Mouse (Mus musculus): Measurements from ENCODE around the gene Slc26a9. TPM values are rescaled to one million over a fixed set of nuclear protein-coding genes. Genes with fewer than 3 reads are reported as not detected.

The Slc26a9 gene
- polyA plus RNA-seq (2015; fragmentation: Illumina TruSeq; extraction: RNeasy Lipid Tissue Mini Kit (QIAGEN cat#74804); ENCODE audit: low read depth, low replicate concordance), result not detected

GRCm38 (mm10) chr1:131743868-131744464, at the start of gene Slc26a9:
Gene Slc26a9, plus strand, starts transcription at chr1:131744022.

DNA sequence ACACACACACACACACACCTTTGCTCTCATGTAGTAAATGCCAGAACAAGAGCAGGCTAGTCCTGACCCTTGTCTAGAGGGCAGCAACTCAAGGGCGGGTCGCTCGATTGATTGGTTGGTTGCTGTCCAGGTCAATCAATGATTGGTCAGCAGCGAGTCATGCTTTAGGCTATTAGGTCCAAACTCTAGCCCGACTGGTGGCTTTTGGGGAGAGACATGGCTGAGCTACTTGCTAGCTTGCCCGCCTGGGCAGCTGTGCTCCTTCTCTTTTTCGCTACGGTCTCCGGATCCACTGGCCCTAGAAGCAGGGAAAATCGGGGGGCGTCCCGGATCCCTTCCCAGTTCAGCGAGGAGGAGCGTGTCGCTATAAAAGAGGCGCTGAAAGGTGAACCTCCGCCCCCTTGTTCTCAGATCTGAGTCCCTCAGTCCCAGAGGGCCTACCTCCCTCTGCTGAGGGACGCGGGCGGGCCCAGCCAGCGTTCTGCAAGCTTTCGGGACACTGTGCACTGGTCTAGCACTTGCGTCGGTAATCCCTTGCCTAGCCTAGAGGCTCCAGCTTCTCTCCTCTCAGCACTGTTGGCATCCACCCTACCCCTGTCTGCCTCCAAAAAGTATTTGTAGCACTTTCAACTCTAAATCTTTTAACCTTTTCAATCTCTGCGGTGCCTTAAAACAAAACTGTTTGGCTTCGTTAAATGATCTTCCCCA, 53.5 kb downstream of the Slc26a9 start, which contains the start of gene Pm20d1:
TSS of gene Pm20d1 (plus strand) at position 180 of the 708 bp plus-strand sequence.

Other genes with a start within 250 kb of the Slc26a9 start
- 40.6 TPM for gene Srgap2, start 216.7 kb upstream of the Slc26a9 start, polyA plus RNA-seq (2015; fragmentation: Illumina TruSeq; extraction: RNeasy Lipid Tissue Mini Kit (QIAGEN cat#74804); ENCODE audit: low read depth, low replicate concordance)
- gene Fam72a, start 216.1 kb upstream of the Slc26a9 start, polyA plus RNA-seq (2015; fragmentation: Illumina TruSeq; extraction: RNeasy Lipid Tissue Mini Kit (QIAGEN cat#74804); ENCODE audit: low read depth, low replicate concordance), result 1.4 TPM
- gene Avpr1b, start 144.8 kb upstream of the Slc26a9 start, polyA plus RNA-seq (2015; fragmentation: Illumina TruSeq; extraction: RNeasy Lipid Tissue Mini Kit (QIAGEN cat#74804); ENCODE audit: low read depth, low replicate concordance), result not detected
- gene Ctse, start 105.7 kb upstream of the Slc26a9 start, polyA plus RNA-seq (2015; fragmentation: Illumina TruSeq; extraction: RNeasy Lipid Tissue Mini Kit (QIAGEN cat#74804); ENCODE audit: low read depth, low replicate concordance), result not detected
- 3.3 TPM for gene Rab7b, start 55.3 kb upstream of the Slc26a9 start, polyA plus RNA-seq (2015; fragmentation: Illumina TruSeq; extraction: RNeasy Lipid Tissue Mini Kit (QIAGEN cat#74804); ENCODE audit: low read depth, low replicate concordance)
- gene Pm20d1, start 53.4 kb downstream of the Slc26a9 start, polyA plus RNA-seq (2015; fragmentation: Illumina TruSeq; extraction: RNeasy Lipid Tissue Mini Kit (QIAGEN cat#74804); ENCODE audit: low read depth, low replicate concordance), result 1.4 TPM
- gene Slc41a1, start 83.5 kb downstream of the Slc26a9 start, polyA plus RNA-seq (2015; fragmentation: Illumina TruSeq; extraction: RNeasy Lipid Tissue Mini Kit (QIAGEN cat#74804); ENCODE audit: low read depth, low replicate concordance), result 32.5 TPM
- 9.3 TPM for gene Rab29, start 123.2 kb downstream of the Slc26a9 start, polyA plus RNA-seq (2015; fragmentation: Illumina TruSeq; extraction: RNeasy Lipid Tissue Mini Kit (QIAGEN cat#74804); ENCODE audit: low read depth, low replicate concordance)
- 54.7 TPM for gene Nucks1, start 166.5 kb downstream of the Slc26a9 start, polyA plus RNA-seq (2015; fragmentation: Illumina TruSeq; extraction: RNeasy Lipid Tissue Mini Kit (QIAGEN cat#74804); ENCODE audit: low read depth, low replicate concordance)
- gene Slc45a3, start 218.9 kb downstream of the Slc26a9 start, polyA plus RNA-seq (2015; fragmentation: Illumina TruSeq; extraction: RNeasy Lipid Tissue Mini Kit (QIAGEN cat#74804); ENCODE audit: low read depth, low replicate concordance), result 1.7 TPM

Measured in brain, adult 10 weeks (tissue).